Mouse (Mus musculus) olfactory bulb, adult 2 months (tissue): ENCODE measurements around the gene Gm8159. TPM values are rescaled to one million over a fixed set of nuclear protein-coding genes. Genes with fewer than 3 reads are reported as not detected.
"Not testable (repeated sequence)": the region's sequence is repeated elsewhere in the genome, so short reads cannot be mapped to it uniquely, and the experiment has no call there.

Experiments used
- H3K27ac ChIP-seq: fragments of 200-500 bp; 2 replicates; pipeline ENCODE4 v1.5.1; 2012; ENCODE audit warnings: low read depth, low read length; ENCODE audit not compliant: insufficient read depth
- H3K4me1 ChIP-seq: fragments of 200-500 bp; 2 replicates; pipeline ENCODE4 v1.6.1; 2012; ENCODE audit warnings: low read length; ENCODE audit not compliant: control insufficient read depth, insufficient read depth
- H3K4me3 ChIP-seq: fragments of 200-500 bp; 2 replicates; pipeline ENCODE4 v1.5.1; 2012; ENCODE audit warnings: mild to moderate bottlenecking, low read depth, low read length, moderate library complexity; ENCODE audit not compliant: insufficient read depth
- WGBS: fragments of 180-500 bp; shearing (Covaris S2); methylation state at CpG from one replicate; pipeline ENCODE4 v1.1.7; 2018; 5-methylcytosine and 5-hydroxymethylcytosine counted together
- polyA plus RNA-seq: library from polyadenylated mRNA; stranded (reverse); fragments of >200 nt; gene quantifications from 2 replicates; pipeline ENCODE4 v1.2.4, GENCODE M21; 2012; ENCODE audit warnings: low replicate concordance; ENCODE audit not compliant: missing spikeins, insufficient read depth, insufficient read length

The Gm8159 gene
- polyA plus RNA-seq, result not detected in 2 replicates

DNA sequence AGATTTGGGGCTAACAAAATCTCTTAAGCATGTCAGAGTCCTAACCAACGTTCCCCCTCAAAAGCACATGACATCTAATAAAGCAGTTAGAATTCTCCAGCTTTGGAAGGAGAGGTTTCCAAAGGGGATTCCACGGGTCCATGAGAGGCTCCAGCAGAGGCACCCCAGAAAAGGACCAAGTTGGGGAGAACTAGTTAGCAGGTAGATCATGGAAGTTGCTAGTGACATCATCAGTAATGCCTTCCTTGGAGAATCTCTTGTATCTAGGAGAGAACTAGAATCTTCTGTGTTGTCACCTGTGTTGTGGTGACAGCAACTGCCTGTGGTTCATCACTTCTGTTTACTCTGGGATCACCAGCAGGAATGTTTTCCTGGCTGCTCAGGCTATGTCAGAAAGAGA lies at the start of gene Gm8159:
Gene Gm8159 (plus strand): TSS at position 301 of the 400 bp plus-strand sequence.
- WGBS, result no CpG with 5 or more reads among the region's 2 CpGs

DNA sequence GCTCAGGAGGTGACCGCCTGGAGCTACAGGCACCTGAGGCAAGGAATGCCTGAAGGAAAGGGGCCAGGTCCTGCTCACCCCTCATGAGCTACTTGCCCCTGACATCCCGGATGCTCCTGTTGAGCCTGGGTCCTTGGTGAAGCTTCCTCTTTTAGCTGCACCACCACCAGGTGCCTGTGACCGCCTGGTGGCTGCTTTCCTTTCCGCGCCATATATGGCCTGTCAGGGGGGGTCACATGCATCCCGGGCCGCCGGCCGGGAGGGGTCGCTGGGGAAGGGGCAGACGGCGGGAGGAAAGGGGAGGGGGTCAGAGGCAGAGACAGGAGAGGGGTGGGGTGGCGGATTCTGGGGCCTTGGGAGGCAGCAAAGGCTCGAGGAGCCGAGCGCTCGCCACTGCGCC lies 17.2 kb downstream of the Gm8159 start:
- not testable (repeated sequence) for H3K4me1 ChIP-seq, H3K4me3 ChIP-seq, H3K27ac ChIP-seq
- WGBS, result 3% methylated on average over 15 of the region's 18 CpGs

More for the DNA sequence above, at the start of gene Gm8159:
- H3K27ac ChIP-seq, H3K4me3 ChIP-seq, H3K4me1 ChIP-seq: not testable (repeated sequence)

- H3K27ac ChIP-seq, H3K4me3 ChIP-seq, H3K4me1 ChIP-seq: not testable (repeated sequence)
- 7% methylated on average over 6 of the region's 9 CpGs for WGBS
Observed at GRCm38 (mm10) chr14:4650324-4650723, 18.2 kb downstream of the Gm8159 start.

- no CpG with 5 or more reads among the region's 2 CpGs for WGBS
- H3K4me1 ChIP-seq, H3K27ac ChIP-seq, H3K4me3 ChIP-seq: not testable (repeated sequence)
Observed at GRCm38 (mm10) chr14:4663892-4664291, 31.7 kb downstream of the Gm8159 start, which contains the start of gene Gm3239. Gene Gm3239, plus strand, starts transcription at chr14:4664192.

Other genes starting within 250 kb of the Gm8159 start
- gene Gm3159, start 234.8 kb upstream of the Gm8159 start, polyA plus RNA-seq, result not detected in 2 replicates
- gene Gm3164, start 216.9 kb upstream of the Gm8159 start, polyA plus RNA-seq, result not detected in 2 replicates
- not detected in 2 replicates for gene Gm3173, start 201.4 kb upstream of the Gm8159 start, polyA plus RNA-seq
- gene Gm3182, start 150.6 kb upstream of the Gm8159 start, polyA plus RNA-seq, result not detected in 2 replicates
- gene Gm3047, start 76.9 kb upstream of the Gm8159 start, polyA plus RNA-seq, result not detected in 2 replicates
- not detected in 2 replicates for gene Gm3239, start 31.8 kb downstream of the Gm8159 start, polyA plus RNA-seq
- not detected in 2 replicates for gene Gm7876, start 76.9 kb downstream of the Gm8159 start, polyA plus RNA-seq
- not detected in 2 replicates for gene Gm3252, start 94.4 kb downstream of the Gm8159 start, polyA plus RNA-seq
- gene Gm9602, start 144.0 kb downstream of the Gm8159 start, polyA plus RNA-seq, result not detected in 2 replicates
- gene Gm3269, start 205.8 kb downstream of the Gm8159 start, polyA plus RNA-seq, result not detected in 2 replicates
- gene Gm3264, start 223.2 kb downstream of the Gm8159 start, polyA plus RNA-seq, result not detected in 2 replicates